Mouse (Mus musculus) C2C12 (cell line): Measurements from ENCODE around the gene Zfp609. TPM values are rescaled to one million over a fixed set of nuclear protein-coding genes. Genes with fewer than 3 reads are reported as not detected.

Experiments
- H3K27me3 ChIP-seq: one replicate; pipeline ENCODE4 v1.6.1; 2011; ENCODE audit not compliant: control insufficient read depth, insufficient read depth, insufficient read length
- H3K36me3 ChIP-seq: one replicate; pipeline ENCODE4 v1.6.1; 2011; ENCODE audit not compliant: control insufficient read depth, insufficient read depth
- H3K4me3 ChIP-seq: one replicate; pipeline ENCODE4 v1.5.1; 2011; ENCODE audit warnings: mild to moderate bottlenecking, control low read depth; ENCODE audit not compliant: poor library complexity, insufficient read depth, severe bottlenecking
- H3K79me2 ChIP-seq: one replicate; pipeline ENCODE4 v1.6.1; 2011; ENCODE audit not compliant: control insufficient read depth, insufficient read depth
- H3K79me3 ChIP-seq: one replicate; pipeline ENCODE4 v1.6.1; 2011; ENCODE audit warnings: low read depth, control low read depth
- H3ac ChIP-seq: one replicate; pipeline ENCODE3; 2011; ENCODE audit warnings: low read depth; ENCODE audit not compliant: control insufficient read depth, insufficient read length
- CEBPB ChIP-seq: IDR thresholded peaks from one replicate; pipeline ENCODE4 v1.6.1; 2011; ENCODE audit warnings: low read depth, mild to moderate bottlenecking, control low read depth, moderate library complexity
- CTCF ChIP-seq: IDR thresholded peaks from one replicate; pipeline ENCODE4 v1.5.1; 2011; ENCODE audit not compliant: control insufficient read depth, insufficient read depth, insufficient read length
- FOSL1 ChIP-seq: IDR thresholded peaks from one replicate; pipeline ENCODE4 v1.8.0; 2011; ENCODE audit warnings: mild to moderate bottlenecking, low read length; ENCODE audit not compliant: poor library complexity, insufficient read depth, severe bottlenecking
- MAX ChIP-seq: IDR thresholded peaks from one replicate; pipeline ENCODE4 v1.6.1; 2011; ENCODE audit warnings: mild to moderate bottlenecking, control low read depth
- MYOD1 ChIP-seq: IDR thresholded peaks from one replicate; pipeline ENCODE4 v1.6.1; 2011; ENCODE audit warnings: low read depth; ENCODE audit not compliant: control insufficient read depth, insufficient read length
- MYOG ChIP-seq: IDR thresholded peaks from one replicate; pipeline ENCODE4 v1.6.1; 2011; ENCODE audit not compliant: control insufficient read depth, insufficient read length; ENCODE audit errors: extremely low read depth
- USF1 ChIP-seq: IDR thresholded peaks from one replicate; pipeline ENCODE4 v1.6.1; 2011; ENCODE audit warnings: low read depth, mild to moderate bottlenecking, control low read depth, moderate library complexity
- polyA plus RNA-seq: library from polyadenylated mRNA; unstranded; fragments of >200 nt; fragmentation: generic; extraction: Trizol; gene quantifications from one replicate; pipeline ENCODE4 v1.2.1, GENCODE M21; 2012; ENCODE audit warnings: missing spikeins

Gene Zfp609
- polyA plus RNA-seq, 1 experiment, result 8.4 TPM

DNA sequence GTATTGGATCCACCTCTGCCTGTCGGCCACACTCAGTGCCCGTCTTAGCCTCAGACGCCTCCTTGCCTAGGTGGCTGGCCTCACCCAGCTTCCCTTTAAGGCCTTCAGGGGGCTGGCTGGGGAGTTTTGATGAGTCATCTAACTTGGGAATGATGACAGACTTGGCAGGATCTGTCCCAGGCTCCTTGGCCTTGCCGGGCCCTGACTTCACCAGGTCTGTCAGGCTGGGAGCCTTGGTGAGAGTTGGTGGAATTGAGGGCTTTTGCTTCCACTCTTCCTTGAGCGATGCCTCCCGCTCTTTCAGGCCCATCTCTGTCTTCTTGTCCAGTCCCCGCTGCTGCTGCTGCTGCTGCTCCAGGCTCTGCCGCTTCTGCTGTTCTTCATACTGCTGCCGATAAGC lies 125.1 kb downstream of the Zfp609 start:
- no peak overlapping the region for H3K4me3 ChIP-seq
- H3K27me3 ChIP-seq, result no peaks in the 10 kb centered on the region
- TF ChIP-seq CTCF (no peak), CEBPB (no peak), FOSL1 (no peak), USF1 (no peak), MYOG (no peak), MYOD1 (no peak), MAX (no peak)
- no peaks in the 10 kb centered on the region for H3K79me2 ChIP-seq
- no peak overlapping the region for H3ac ChIP-seq
- H3K79me3 ChIP-seq, result no peaks in the 10 kb centered on the region
- peaks cover 23% of the 10 kb centered on the region for H3K36me3 ChIP-seq

DNA sequence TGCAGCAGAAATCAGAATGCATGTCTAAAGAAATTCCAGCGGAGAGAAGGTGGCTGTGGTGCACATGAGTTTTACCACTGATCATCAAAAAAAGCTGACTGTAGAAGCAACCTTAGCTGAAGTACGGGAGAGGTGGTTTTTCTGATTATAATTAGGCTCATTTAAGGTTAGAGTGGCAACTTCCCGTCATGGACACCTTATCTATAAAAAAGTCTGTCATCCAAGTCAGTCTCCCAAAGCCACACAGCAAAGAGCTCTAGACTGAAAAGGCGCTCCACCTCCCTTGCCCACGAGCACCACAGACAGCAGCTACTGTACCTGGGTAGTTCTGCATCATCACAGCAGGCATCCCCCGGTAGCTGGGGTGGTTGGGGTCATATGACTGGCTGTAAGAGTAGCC lies 126.9 kb downstream of the Zfp609 start:
- H3ac ChIP-seq, result no peak overlapping the region
- H3K36me3 ChIP-seq, result peaks cover 33% of the 10 kb centered on the region
- no peak for TF ChIP-seq MYOG
- no peaks in the 10 kb centered on the region for H3K27me3 ChIP-seq
- H3K79me2 ChIP-seq, result no peaks in the 10 kb centered on the region
- H3K79me3 ChIP-seq, result no peaks in the 10 kb centered on the region
- H3K4me3 ChIP-seq, result no peak overlapping the region

DNA sequence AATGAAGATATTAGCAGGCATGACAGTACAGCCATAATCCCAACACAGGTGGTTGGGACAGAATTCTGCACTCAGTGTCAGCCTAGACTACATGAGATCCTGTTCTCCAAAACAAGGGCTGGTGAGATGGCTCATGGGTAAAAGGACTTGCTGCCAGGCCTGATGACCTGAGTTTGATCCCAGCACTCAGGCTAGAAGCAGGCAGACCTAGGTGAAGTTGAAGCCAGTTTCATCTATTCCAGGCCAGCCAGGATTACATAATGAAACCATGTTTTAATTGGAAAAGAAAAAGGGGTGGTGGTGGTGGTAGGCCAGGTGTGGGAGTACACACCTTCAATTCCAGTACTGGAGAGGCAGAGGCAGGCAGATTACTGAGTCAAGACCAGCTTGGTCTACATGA lies 129.4 kb downstream of the Zfp609 start:
- Histone ChIP-seq H3K4me3 (no peak overlapping the region), H3K79me3 (no peaks in the 10 kb centered on the region), H3K36me3 (peaks cover 33% of the 10 kb centered on the region), H3K79me2 (no peaks in the 10 kb centered on the region), H3K27me3 (no peaks in the 10 kb centered on the region), H3ac (no peak overlapping the region)
- TF ChIP-seq FOSL1 (no peak), MAX (no peak), USF1 (no peak), MYOG (no peak), CEBPB (no peak), MYOD1 (no peak), CTCF (no peak)

DNA sequence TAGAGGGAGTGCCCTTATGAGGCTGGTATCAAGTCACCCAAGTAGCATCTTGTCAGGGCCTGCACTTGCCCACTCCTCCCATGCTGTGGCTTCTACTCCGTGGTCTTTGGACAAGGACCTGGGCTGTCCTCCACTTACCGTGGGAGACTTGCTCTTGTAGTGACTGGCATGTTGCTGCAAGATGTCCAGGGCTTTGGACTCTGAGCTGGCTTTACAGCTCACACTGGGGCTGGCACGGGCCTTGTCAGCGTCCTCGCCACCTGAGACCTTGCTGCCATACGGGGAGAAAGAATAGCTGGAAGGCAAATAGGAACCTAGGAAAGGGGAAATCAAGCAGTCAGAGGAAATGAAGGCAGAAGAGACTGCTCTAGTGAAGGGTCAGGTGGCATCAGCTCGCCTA lies 130.0 kb downstream of the Zfp609 start:
- H3K4me3 ChIP-seq, result no peak overlapping the region
- peaks cover 28% of the 10 kb centered on the region for H3K36me3 ChIP-seq
- H3K27me3 ChIP-seq, result no peaks in the 10 kb centered on the region
- no peaks in the 10 kb centered on the region for H3K79me2 ChIP-seq
- H3ac ChIP-seq, result no peak overlapping the region
- no peaks in the 10 kb centered on the region for H3K79me3 ChIP-seq
- TF ChIP-seq FOSL1 (no peak), CTCF (no peak), MYOD1 (no peak), MYOG (no peak), CEBPB (no peak), MAX (no peak), USF1 (no peak)

DNA sequence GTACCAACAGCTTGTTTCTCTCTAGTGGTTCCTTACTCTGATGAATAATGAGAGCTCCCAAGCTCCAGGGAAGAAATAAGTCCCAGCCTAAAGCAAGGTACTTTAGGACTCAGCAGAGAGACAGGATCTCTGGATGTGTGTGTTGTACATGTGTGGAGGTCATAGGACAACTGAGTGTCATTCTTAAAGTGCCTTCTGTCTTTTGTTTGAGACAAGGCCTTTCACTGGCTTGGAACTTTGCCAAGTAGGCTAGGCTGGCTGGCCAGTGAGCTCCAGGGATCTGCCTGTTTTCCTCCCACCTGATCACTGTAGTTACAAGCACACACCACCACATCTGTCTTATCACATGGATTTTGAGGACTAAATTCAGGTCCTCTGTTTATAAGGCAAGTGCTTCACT lies 131.0 kb downstream of the Zfp609 start:
- Histone ChIP-seq H3K79me3 (no peaks in the 10 kb centered on the region), H3ac (no peak overlapping the region), H3K36me3 (peaks cover 31% of the 10 kb centered on the region), H3K27me3 (no peaks in the 10 kb centered on the region), H3K4me3 (no peak overlapping the region), H3K79me2 (no peaks in the 10 kb centered on the region)
- no peak for TF ChIP-seq MAX
- TF ChIP-seq MYOD1, result no peak
- TF ChIP-seq USF1, result no peak
- TF ChIP-seq MYOG, result no peak
- TF ChIP-seq CTCF, result no peak
- TF ChIP-seq FOSL1, result no peak
- TF ChIP-seq CEBPB, result no peak

DNA sequence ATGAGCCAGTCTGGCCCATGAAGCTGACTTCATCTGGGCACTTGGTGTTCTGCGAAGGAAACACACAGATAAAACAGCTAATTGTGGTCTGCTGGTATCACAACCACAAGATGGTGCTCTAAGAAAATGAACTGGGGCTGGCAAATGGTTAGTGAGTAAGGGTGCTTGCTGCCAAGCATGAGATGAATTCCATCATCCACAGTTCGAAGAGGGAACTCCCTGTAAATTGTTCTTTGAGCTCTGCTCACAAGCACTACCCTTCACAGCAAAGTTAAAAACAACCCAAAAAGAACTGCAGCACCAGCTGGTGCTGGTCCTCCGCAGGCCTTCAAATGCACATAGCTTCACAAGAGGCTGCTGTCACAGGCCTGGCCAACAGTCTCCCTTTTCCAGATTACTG lies 131.7 kb downstream of the Zfp609 start:
- TF ChIP-seq CEBPB, result no peak
- no peak for TF ChIP-seq MYOD1
- no peak for TF ChIP-seq MYOG
- TF ChIP-seq MAX, result no peak
- TF ChIP-seq CTCF, result no peak
- no peak for TF ChIP-seq FOSL1
- no peak for TF ChIP-seq USF1
- Histone ChIP-seq H3K36me3 (peaks cover 36% of the 10 kb centered on the region), H3K27me3 (no peaks in the 10 kb centered on the region)

More for the DNA sequence above, 131.7 kb downstream of the Zfp609 start:
- no peaks in the 10 kb centered on the region for H3K79me3 ChIP-seq
- no peaks in the 10 kb centered on the region for H3K79me2 ChIP-seq
- no peak overlapping the region for H3K4me3 ChIP-seq
- H3ac ChIP-seq, result no peak overlapping the region
